Mouse (Mus musculus): ENCODE data around the gene Adamts13. TPM values are rescaled to one million over a fixed set of nuclear protein-coding genes. Genes with fewer than 3 reads are reported as not detected.

The Adamts13 gene
- total and polyA plus RNA-seq, 3 experiments: 0.13 to 0.17 TPM; not detected in 1

- in situ Hi-C loops (cut with MboI; ENCODE audit: low pct_ligation_motif_present, low pct_unique_long_range_greater_than_20kb, low sequenced_read_pairs) (loop anchor here (10.0 kb wide), 1 partner anchor 190 kb away; no protein-coding TSS in a partner anchor), dilution Hi-C loops (cut with MboI; ENCODE audit: extremely low pct_ligation_motif_present, extremely low pct_unique_long_range_greater_than_20kb, low sequenced_read_pairs) (no loop called here)
- Histone ChIP-seq H3K79me2 (replicated peaks; ENCODE audit: control insufficient read depth, extremely low read depth, insufficient read depth, poor library complexity, severe bottlenecking) (no peaks in the 10 kb centered on the region), H3K27me3 (replicated peaks) (peaks cover 57% of the 10 kb centered on the region), H3K9me3 (replicated peaks; ENCODE audit: low read length) (no peaks in the 10 kb centered on the region), H3K4me1 (ENCODE audit: control insufficient read depth in 1 of 2, insufficient read depth in 2 of 2) (peaks cover 0 to 7% of the 10 kb centered on the region in 2 experiments; a peak in 2 of 4 replicates), H3K9ac (ENCODE audit: insufficient read depth, low read depth) (no peak overlapping the region), H3K4me2 (ENCODE audit: insufficient read depth, low read depth, poor library complexity, severe bottlenecking) (no peak overlapping the region), H3K36me3 (replicated peaks in 1 of 2; ENCODE audit: control insufficient read depth in 1 of 2, insufficient read depth in 1 of 2, low read length in 1 of 2) (no peaks in the 10 kb centered on the region), H3K27ac (ENCODE audit: insufficient read depth, low read depth) (no peak overlapping the region), H3K4me3 (replicated peaks in 1 of 3; ENCODE audit: low read depth in 2 of 3, low read length in 2 of 3, poor library complexity in 1 of 3) (no peak overlapping the region)
- no peak for TF ChIP-seq ELF1 (IDR thresholded peaks at IDR 0.05; ENCODE audit: low read depth, low read length)
- no peak for TF ChIP-seq E2F4 (IDR thresholded peaks at IDR 0.05; ENCODE audit: insufficient replicate concordance, low read depth, low read length)
- TF ChIP-seq ZMIZ1 (IDR thresholded peaks at IDR 0.05; ENCODE audit: low read depth, low read length): no peak
- TF ChIP-seq KAT2A (IDR thresholded peaks at IDR 0.05; ENCODE audit: insufficient replicate concordance, low read length): no peak
- TF ChIP-seq SIN3A (IDR thresholded peaks at IDR 0.05; ENCODE audit: low read length): no peak
- no peak for TF ChIP-seq UBTF (IDR thresholded peaks at IDR 0.05; ENCODE audit: low read depth, low read length)
- no peak for TF ChIP-seq USF2 (conservative IDR thresholded peaks at IDR 0.05; ENCODE audit: low read depth, low read length)
- TF ChIP-seq PAX5 (IDR thresholded peaks at IDR 0.05; ENCODE audit: low read length): no peak
- TF ChIP-seq MAZ (IDR thresholded peaks at IDR 0.05; ENCODE audit: low read depth, low read length): no peak
- no peak for DNase-seq (ENCODE audit: extremely low read depth)
These were observed 71.4 kb downstream of the Adamts13 start for GRCm38 (mm10) chr2:27044641-27045040.

GRCm38 (mm10) chr2:27045979-27046770 is 73.0 kb downstream of the Adamts13 start:
- H3K27me3 ChIP-seq (replicated peaks): peaks cover 44% of the 10 kb centered on the region

GRCm38 (mm10) chr2:27049408-27049807 is 76.2 kb downstream of the Adamts13 start:
- TF ChIP-seq CHD2 (IDR thresholded peaks at IDR 0.05; ENCODE audit: low read length): no peak
- TF ChIP-seq TCF12 (IDR thresholded peaks at IDR 0.05; ENCODE audit: low read depth, low read length): no peak
- no peaks in the 10 kb centered on the region for H3K79me2 ChIP-seq (replicated peaks; ENCODE audit: control insufficient read depth, extremely low read depth, insufficient read depth, poor library complexity, severe bottlenecking)
- H3K9me3 ChIP-seq (replicated peaks; ENCODE audit: low read length): no peaks in the 10 kb centered on the region
- H3K27ac ChIP-seq (ENCODE audit: insufficient read depth, low read depth): no peak overlapping the region
- no peak overlapping the region for H3K9ac ChIP-seq (ENCODE audit: insufficient read depth, low read depth)
- in situ Hi-C loops (cut with MboI; ENCODE audit: low pct_ligation_motif_present, low pct_unique_long_range_greater_than_20kb, low sequenced_read_pairs): loop anchor here (10.0 kb wide), 1 partner anchor 185 kb away; no protein-coding TSS in a partner anchor
- peaks cover 0 to 7% of the 10 kb centered on the region in 2 experiments; a peak in 2 of 4 replicates for H3K4me1 ChIP-seq (ENCODE audit: control insufficient read depth in 1 of 2, insufficient read depth in 2 of 2)
- H3K27me3 ChIP-seq (replicated peaks): peaks cover 27% of the 10 kb centered on the region
- dilution Hi-C loops (cut with MboI; ENCODE audit: extremely low pct_ligation_motif_present, extremely low pct_unique_long_range_greater_than_20kb, low sequenced_read_pairs): no loop called here
- H3K4me3 ChIP-seq (replicated peaks in 1 of 3; ENCODE audit: low read depth in 2 of 3, low read length in 2 of 3, poor library complexity in 1 of 3): no peak overlapping the region
- no peak overlapping the region for H3K4me2 ChIP-seq (ENCODE audit: insufficient read depth, low read depth, poor library complexity, severe bottlenecking)
- no peaks in the 10 kb centered on the region for H3K36me3 ChIP-seq (replicated peaks in 1 of 2; ENCODE audit: control insufficient read depth in 1 of 2, insufficient read depth in 1 of 2, low read length in 1 of 2)
- no peak for DNase-seq (ENCODE audit: extremely low read depth)

More at GRCm38 (mm10) chr2:27045979-27046770, 73.0 kb downstream of the Adamts13 start:
- no peaks in the 10 kb centered on the region for H3K36me3 ChIP-seq (replicated peaks in 1 of 2; ENCODE audit: control insufficient read depth in 1 of 2, insufficient read depth in 1 of 2, low read length in 1 of 2)
- no peak for DNase-seq (ENCODE audit: extremely low read depth)
- no peak overlapping the region for H3K27ac ChIP-seq (ENCODE audit: insufficient read depth, low read depth)
- dilution Hi-C loops (cut with MboI; ENCODE audit: extremely low pct_ligation_motif_present, extremely low pct_unique_long_range_greater_than_20kb, low sequenced_read_pairs) (no loop called here), in situ Hi-C loops (cut with MboI; ENCODE audit: low pct_ligation_motif_present, low pct_unique_long_range_greater_than_20kb, low sequenced_read_pairs) (loop anchor here (10.0 kb wide), 1 partner anchor 189 kb away; no protein-coding TSS in a partner anchor)
- H3K4me2 ChIP-seq (ENCODE audit: insufficient read depth, low read depth, poor library complexity, severe bottlenecking): no peak overlapping the region
- H3K4me1 ChIP-seq (ENCODE audit: control insufficient read depth in 1 of 2, insufficient read depth in 2 of 2): peaks cover 0 to 7% of the 10 kb centered on the region in 2 experiments; a peak in 2 of 4 replicates
- no peak overlapping the region for H3K9ac ChIP-seq (ENCODE audit: insufficient read depth, low read depth)
- no peak for TF ChIP-seq CHD1 (IDR thresholded peaks at IDR 0.05; ENCODE audit: low read depth, low read length)
- TF ChIP-seq EP300 (IDR thresholded peaks at IDR 0.05; ENCODE audit: low read length): no peak
- TF ChIP-seq CHD2 (IDR thresholded peaks at IDR 0.05; ENCODE audit: low read length): no peak
- H3K9me3 ChIP-seq (replicated peaks; ENCODE audit: low read length): no peaks in the 10 kb centered on the region
- H3K4me3 ChIP-seq (replicated peaks in 1 of 3; ENCODE audit: low read depth in 2 of 3, low read length in 2 of 3, poor library complexity in 1 of 3): no peak overlapping the region
- no peaks in the 10 kb centered on the region for H3K79me2 ChIP-seq (replicated peaks; ENCODE audit: control insufficient read depth, extremely low read depth, insufficient read depth, poor library complexity, severe bottlenecking)

Data from CH12.LX (cell line).